Mouse (Mus musculus) liver, postnatal 0 days (tissue): ENCODE measurements around the gene Arhgef18.

Source experiments
- CTCF ChIP-seq: sonication (generic); IDR thresholded peaks from 2 replicates; pipeline ENCODE4 v1.5.1; 2016; ENCODE audit warnings: antibody characterized with exemption, low read depth
- EP300 ChIP-seq: IDR thresholded peaks from 2 replicates; pipeline ENCODE4 v1.6.1; 2016; ENCODE audit warnings: antibody characterized with exemption, low read depth, mild to moderate bottlenecking

DNA sequence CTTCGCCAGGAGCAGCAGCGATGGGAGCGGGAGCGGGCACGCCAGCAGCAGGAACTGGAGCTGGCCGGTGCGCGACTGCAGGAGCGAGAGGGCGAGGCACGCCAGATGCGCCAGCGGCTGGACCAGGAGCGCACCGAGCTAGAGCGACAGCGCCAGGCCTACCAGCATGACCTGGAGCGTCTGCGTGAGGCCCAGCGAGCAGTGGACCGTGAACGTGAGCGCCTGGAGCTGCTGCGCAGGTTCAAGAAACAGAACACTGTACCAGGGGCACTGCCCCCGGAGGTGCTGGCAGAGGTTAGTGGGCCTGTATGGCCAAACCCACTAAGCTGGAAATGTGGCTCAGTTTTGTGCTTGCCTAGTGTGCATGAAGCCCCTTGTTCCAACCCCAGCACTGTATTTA is 59.2 kb downstream of the Arhgef18 start:
- TF ChIP-seq CTCF (no peak), EP300 (no peak)
